Mouse (Mus musculus): ENCODE measurements at regions not wholly inside any gene's neighbourhood (a gene's known extent, or its start where the extent isn't known, plus 50 kb on each side); places are given as distances from the start of the nearest gene placed in this dataset.
A peak's percentile ranks its signal among the peaks of the same experiment; 100 is the strongest.

- TF ChIP-seq CTCF (IDR thresholded peaks at IDR 0.05; ENCODE audit: low read depth) = no peak
- 87% methylated on average over 4 of the region's 4 CpGs for WGBS
- DNase-seq (no peak), ATAC-seq (no peak)
- no peak overlapping the region for H3K4me2 ChIP-seq (ENCODE audit: low read depth)
- H3K4me3 ChIP-seq (ENCODE audit: low read depth, low read length) = no peak overlapping the region
- H3K27ac ChIP-seq (ENCODE audit: low read depth, low read length) = no peak overlapping the region
- no peak overlapping the region for H3K9ac ChIP-seq
- peaks cover 4% of the 10 kb centered on the region; the same call in 1 of the 2 replicates for H3K36me3 ChIP-seq (ENCODE audit: insufficient read depth)
- H3K27me3 ChIP-seq (ENCODE audit: insufficient read depth, low read length) = no peaks in the 10 kb centered on the region
- no peaks in the 10 kb centered on the region for H3K4me1 ChIP-seq (ENCODE audit: insufficient read depth)
- no peaks in the 10 kb centered on the region for H3K9me3 ChIP-seq (ENCODE audit: low read length)
Measured at GRCm38 (mm10) chr13:54318161-54318560, 53.0 kb upstream of the Cplx2 start.

- H3K9ac ChIP-seq = no peak overlapping the region
- H3K4me1 ChIP-seq (ENCODE audit: insufficient read depth) = no peaks in the 10 kb centered on the region
- no peak for DNase-seq
- H3K36me3 ChIP-seq (ENCODE audit: insufficient read depth) = peaks cover 4% of the 10 kb centered on the region; the same call in 1 of the 2 replicates
- H3K4me2 ChIP-seq (ENCODE audit: low read depth) = no peak overlapping the region
- WGBS = 79% methylated on average over 5 of the region's 5 CpGs
- no peak for TF ChIP-seq CTCF (IDR thresholded peaks at IDR 0.05; ENCODE audit: low read depth)
- ATAC-seq = no peak
- H3K27me3 ChIP-seq (ENCODE audit: insufficient read depth, low read length) = no peaks in the 10 kb centered on the region
- no peaks in the 10 kb centered on the region for H3K9me3 ChIP-seq (ENCODE audit: low read length)
- no peak overlapping the region for H3K4me3 ChIP-seq (ENCODE audit: low read depth, low read length)
- no peak overlapping the region for H3K27ac ChIP-seq (ENCODE audit: low read depth, low read length)
Measured at GRCm38 (mm10) chr13:54318601-54319000, 52.5 kb upstream of the Cplx2 start.

- TF ChIP-seq CTCF (IDR thresholded peaks at IDR 0.05; ENCODE audit: low read depth) = peak; percentile 31
- no peak overlapping the region for H3K27ac ChIP-seq (ENCODE audit: low read depth, low read length)
- H3K4me3 ChIP-seq (ENCODE audit: low read depth, low read length) = no peak overlapping the region
- no peak overlapping the region for H3K9ac ChIP-seq
- no peaks in the 10 kb centered on the region for H3K27me3 ChIP-seq (ENCODE audit: insufficient read depth, low read length)
- H3K4me2 ChIP-seq (ENCODE audit: low read depth) = no peak overlapping the region
- H3K4me1 ChIP-seq (ENCODE audit: insufficient read depth) = no peaks in the 10 kb centered on the region
- H3K36me3 ChIP-seq (ENCODE audit: insufficient read depth) = peaks cover 4% of the 10 kb centered on the region; the same call in 1 of the 2 replicates
- no peaks in the 10 kb centered on the region for H3K9me3 ChIP-seq (ENCODE audit: low read length)
- no peak for DNase-seq
- WGBS = 73% methylated on average over 9 of the region's 9 CpGs
- ATAC-seq = no peak
Measured at GRCm38 (mm10) chr13:54320212-54320611, 50.9 kb upstream of the Cplx2 start.

GRCm38 (mm10) chr13:54321011-54321410, 50.1 kb upstream of the Cplx2 start:
- WGBS = 93% methylated on average over 14 of the region's 14 CpGs
- no peak overlapping the region for H3K27ac ChIP-seq (ENCODE audit: low read depth, low read length)
- H3K4me1 ChIP-seq (ENCODE audit: insufficient read depth) = peaks cover 3% of the 10 kb centered on the region; the same call in 1 of the 2 replicates
- H3K27me3 ChIP-seq (ENCODE audit: insufficient read depth, low read length) = no peaks in the 10 kb centered on the region
- no peak for TF ChIP-seq CTCF (IDR thresholded peaks at IDR 0.05; ENCODE audit: low read depth)
- no peak overlapping the region for H3K9ac ChIP-seq
- H3K36me3 ChIP-seq (ENCODE audit: insufficient read depth) = no peaks in the 10 kb centered on the region; the same call in 1 of the 2 replicates
- no peak for DNase-seq
- no peak overlapping the region for H3K4me2 ChIP-seq (ENCODE audit: low read depth)
- H3K9me3 ChIP-seq (ENCODE audit: low read length) = no peaks in the 10 kb centered on the region
- no peak for ATAC-seq
- no peak overlapping the region for H3K4me3 ChIP-seq (ENCODE audit: low read depth, low read length)
